Mouse (Mus musculus): Measurements from ENCODE around the gene Gm20219. TPM values are rescaled to one million over a fixed set of nuclear protein-coding genes. Genes with fewer than 3 reads are reported as not detected.

The Gm20219 gene
- under 1 TPM; 0.31 to 0.83 (median 0.40) TPM for total RNA-seq (2022)

DNA sequence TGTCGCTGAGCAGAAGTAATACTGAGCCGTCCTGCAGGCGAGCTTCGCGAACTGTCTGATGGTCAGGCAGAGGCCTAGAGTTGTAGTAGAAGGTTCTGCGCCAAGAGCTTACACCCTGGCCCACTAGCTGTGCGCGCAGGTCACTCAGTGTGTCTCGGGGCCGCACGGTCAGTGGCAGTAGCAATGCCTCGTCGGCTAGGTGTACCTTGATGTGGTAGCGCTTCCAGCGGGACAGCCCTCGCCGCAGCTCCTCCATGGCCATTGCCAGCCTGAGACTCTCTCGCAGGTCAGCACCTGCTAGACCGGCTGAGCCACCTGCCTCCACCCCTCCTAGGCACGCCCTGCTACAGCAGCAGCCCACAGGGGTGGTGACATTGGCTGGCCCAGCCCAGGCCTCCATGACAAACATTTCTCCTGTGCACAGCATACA is at the start of gene Gm20219:
Gm20219 (minus strand) TSS at position 266 of the 430 bp plus-strand sequence.
- no peak for DNase-seq (ENCODE audit: low spot score in 2 of 2)

DNA sequence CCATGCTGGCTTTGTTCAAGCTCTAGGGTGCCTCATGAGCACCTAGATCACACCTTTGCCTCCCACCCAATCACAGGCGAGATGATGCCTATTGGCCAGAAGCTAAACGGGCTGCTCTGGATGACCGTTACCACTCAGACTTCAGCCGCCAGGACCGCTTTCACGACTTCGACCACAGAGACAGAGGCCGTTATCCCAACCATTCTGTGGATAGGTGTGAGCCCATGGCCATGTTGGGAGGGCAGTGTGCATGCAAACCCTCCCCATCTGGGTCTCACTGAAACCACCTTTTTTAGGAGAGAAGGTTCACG is 49.8 kb upstream of the Gm20219 start:
- no peak for DNase-seq (ENCODE audit: low spot score in 2 of 2)

DNA sequence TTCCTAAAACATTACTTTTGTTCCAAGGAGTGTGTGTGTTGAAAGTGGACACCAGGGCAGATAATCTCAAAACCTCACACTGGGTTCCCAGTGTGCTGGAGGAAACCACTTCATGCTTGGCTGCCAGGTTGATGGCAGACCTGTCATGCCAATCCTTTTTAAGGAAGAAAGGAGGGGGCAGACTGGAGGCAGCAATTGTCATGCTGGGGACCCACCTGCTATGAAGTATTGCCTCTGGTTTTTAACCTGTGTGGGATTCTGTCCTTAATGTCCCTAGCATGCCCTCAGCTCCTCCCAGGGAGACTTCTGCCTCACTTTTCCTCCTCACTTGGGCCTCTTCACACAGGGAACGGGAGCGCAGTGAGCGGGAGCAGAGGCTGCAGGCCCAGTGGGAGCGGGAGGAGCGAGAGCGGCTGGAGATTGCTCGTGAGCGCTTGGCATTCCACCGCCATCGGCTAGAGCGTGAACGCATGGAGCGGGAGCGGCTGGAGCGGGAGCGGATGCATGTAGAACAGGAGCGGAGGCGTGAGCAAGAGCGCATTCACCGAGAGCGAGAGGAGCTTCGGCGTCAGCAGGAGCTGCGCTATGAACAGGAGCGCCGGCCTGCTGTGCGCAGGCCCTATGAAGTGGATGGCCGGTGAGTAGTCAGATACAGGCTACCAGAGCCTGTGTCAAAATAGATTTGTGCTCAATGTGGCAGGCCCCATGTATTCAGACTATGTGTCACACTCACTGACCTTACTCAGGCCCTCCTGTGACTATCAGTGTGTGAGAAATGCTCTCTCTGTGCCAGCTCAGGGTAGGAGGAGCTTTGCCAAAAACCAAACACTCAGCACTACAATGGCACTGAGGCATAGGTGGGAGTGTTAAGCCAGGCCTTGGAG is 49.2 kb upstream of the Gm20219 start:
- DNase-seq (ENCODE audit: low spot score in 2 of 2) = no peak

GRCm38 (mm10) chr17:56593527-56594271 is 39.5 kb upstream of the Gm20219 start:
- no peak for DNase-seq (ENCODE audit: low spot score in 2 of 2)

- no peak for DNase-seq (ENCODE audit: low spot score in 2 of 2)
Observed at GRCm38 (mm10) chr17:56592553-56592952, 38.4 kb upstream of the Gm20219 start.

DNA sequence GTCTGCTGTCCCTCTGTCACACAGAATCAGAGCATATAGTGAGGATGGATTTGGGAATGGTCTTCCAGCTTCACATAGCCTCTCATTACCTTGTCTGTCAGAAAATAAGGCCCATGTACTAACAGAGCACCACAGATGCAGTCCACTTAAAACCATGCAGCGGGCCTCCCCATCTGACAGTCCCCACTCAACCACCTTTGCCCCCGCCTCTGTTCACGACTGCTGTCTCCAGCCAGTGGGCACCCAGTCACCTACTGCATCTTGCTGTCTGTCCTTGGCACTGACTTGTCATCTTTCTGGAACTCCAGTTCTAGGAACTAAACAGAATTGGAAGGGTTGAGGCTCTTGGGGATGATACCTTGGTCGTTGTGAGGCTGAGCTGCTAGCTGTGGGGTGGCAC is 34.7 kb upstream of the Gm20219 start:
- DNase-seq (ENCODE audit: low spot score in 2 of 2) = no peak

- no peak for DNase-seq (ENCODE audit: low spot score in 2 of 2)
Observed at GRCm38 (mm10) chr17:56587773-56588172, 33.6 kb upstream of the Gm20219 start.

- peak in 1 of 2 experiments; percentile 44 for DNase-seq (ENCODE audit: low spot score in 2 of 2)
Observed at GRCm38 (mm10) chr17:56585171-56585821, 31.1 kb upstream of the Gm20219 start.

DNA sequence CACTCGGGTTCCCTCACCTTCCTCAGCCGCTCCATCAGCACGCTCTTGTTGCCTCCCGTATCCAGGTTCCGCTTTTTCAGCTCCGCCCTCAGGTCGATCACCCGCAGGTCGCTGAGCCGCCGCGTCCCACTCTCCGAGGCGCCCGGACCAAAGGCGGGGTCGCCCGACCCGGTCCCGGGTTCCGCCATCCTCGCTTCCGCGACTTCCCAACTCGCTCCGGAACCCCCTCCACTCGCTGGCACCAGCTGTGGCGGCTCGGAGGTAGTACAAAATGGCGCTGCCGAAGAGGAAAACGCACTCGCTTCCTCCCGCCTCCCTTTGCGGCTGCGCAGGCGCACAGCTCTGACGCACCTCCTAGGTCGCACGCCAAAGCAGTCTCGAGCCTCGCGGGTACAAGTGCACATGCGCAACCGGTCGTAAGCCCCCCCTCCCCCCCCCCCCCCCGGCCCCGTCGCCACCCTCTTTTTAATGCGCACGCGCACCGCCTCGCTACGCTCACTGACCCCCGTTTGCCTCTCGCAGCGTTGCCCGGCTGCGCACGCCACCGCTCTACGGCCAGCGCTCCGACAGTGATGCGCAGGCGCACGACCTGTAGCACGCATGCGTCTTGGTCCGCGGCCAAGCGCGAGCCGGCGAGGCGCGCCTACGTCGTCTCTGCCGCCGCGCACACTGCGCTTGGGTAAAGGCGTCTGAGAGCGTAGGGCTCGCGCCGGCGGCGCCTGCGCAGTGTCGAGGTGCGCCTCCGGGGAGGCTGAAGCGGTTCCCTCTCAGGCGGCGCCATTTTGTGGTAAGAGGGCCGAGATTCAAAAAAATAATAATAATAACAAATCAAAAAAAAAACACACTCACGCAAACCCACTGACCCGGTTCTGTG is 30.3 kb upstream of the Gm20219 start, which contains the start of the genes Safb2 and Safb:
Safb2 (minus strand) TSS at position 329 of the 874 bp plus-strand sequence.
Safb (plus strand) TSS at position 569 of the 874 bp plus-strand sequence.
- peak; percentile 96 to 99 for DNase-seq (ENCODE audit: low spot score in 2 of 2)

- peak; percentile 43 to 64 for DNase-seq (ENCODE audit: low spot score in 2 of 2)
Observed at GRCm38 (mm10) chr17:56583611-56584256, 29.5 kb upstream of the Gm20219 start.

- DNase-seq (ENCODE audit: low spot score in 2 of 2) = no peak
Observed at GRCm38 (mm10) chr17:56583071-56583470, 28.9 kb upstream of the Gm20219 start.

DNA sequence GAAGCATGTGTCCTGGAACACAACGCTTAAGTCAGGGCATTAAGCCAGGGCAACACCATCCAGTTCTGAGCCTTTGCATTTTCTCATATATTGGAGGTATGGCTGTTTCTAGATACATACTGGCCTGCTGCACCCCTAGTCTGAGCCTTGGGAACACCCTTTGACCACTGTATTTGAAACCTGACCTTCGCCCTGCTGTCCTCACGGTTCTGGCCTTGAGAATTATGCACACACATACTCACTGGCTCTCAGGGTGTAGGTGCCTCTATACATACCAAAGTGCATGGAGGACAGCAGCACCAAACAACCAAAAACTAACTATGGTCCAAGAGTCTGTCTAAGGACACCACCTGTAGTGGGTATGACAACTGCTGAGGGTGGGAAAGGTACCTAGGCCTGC is 18.8 kb upstream of the Gm20219 start:
- no peak for DNase-seq (ENCODE audit: low spot score in 2 of 2)

DNA sequence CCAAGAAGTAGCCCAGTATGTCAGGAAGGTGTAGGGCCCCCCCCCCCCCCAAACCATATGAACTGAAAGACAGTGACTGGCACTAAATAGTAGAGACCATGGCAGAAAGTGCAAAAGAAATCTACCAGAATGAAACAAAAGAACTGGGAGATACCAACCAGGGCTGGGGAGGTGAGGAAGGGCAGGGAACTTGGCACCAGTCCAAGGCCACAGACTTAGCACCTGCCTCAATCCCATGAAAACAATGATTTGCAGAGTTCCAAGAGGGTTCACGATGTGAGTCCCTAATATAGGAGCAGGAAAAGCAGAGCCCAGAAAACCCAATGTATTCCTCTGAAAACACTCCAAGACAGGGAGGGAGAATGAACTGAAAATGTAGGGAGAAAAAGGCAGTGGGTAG is 18.0 kb upstream of the Gm20219 start:
- DNase-seq (ENCODE audit: low spot score in 2 of 2) = no peak

- no peak for DNase-seq (ENCODE audit: low spot score in 2 of 2)
Observed at GRCm38 (mm10) chr17:56570287-56570686, 16.1 kb upstream of the Gm20219 start.

DNA sequence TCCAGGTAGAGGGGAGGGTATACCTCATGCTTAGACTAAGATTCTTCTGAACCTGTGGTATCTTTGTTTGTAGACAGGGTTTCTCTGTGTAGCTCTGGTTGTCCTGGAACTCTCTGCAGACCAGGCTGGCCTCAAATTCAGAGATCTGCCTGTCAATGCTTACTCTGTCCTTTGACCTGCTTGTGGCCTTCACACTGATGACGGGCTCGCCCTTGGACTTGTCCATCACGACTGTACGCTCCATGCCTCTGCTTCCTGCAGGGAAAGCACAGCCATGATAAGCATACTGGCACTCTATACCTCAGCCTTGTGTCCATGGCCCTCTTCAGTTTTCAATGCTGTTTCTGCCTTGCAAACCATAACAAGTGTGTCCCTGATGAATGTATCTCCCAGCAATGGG is 13.2 kb upstream of the Gm20219 start:
- DNase-seq (ENCODE audit: low spot score in 2 of 2) = no peak

DNA sequence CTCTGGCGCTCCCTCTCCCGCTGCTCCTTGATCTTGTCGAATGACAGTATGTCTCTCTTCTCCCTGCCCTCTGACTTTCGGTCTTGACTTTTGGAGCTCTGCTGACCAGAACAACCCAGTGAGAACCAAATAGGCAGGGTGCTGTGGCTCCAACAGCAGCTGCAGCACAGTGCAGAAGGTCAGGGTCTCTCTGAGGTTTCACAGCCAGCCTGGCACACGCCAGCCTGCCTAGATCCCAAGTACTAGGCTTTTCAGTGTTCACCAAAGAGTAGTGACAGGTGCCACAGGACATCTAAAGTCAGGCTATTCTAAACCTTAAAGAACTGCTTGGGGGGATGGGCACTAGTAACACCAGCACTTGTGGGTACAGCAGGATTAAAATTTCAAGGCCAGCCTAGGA is 12.7 kb upstream of the Gm20219 start:
- no peak for DNase-seq (ENCODE audit: low spot score in 2 of 2)

- DNase-seq (ENCODE audit: low spot score in 2 of 2) = no peak
Observed at GRCm38 (mm10) chr17:56566293-56566692, 12.1 kb upstream of the Gm20219 start.

GRCm38 (mm10) chr17:56561866-56562265 is 7.7 kb upstream of the Gm20219 start:
- no peak for DNase-seq (ENCODE audit: low spot score in 2 of 2)

- DNase-seq (ENCODE audit: low spot score in 2 of 2) = no peak
Observed at GRCm38 (mm10) chr17:56560131-56560530, 5.9 kb upstream of the Gm20219 start.

- DNase-seq (ENCODE audit: low spot score in 2 of 2) = no peak
Observed at GRCm38 (mm10) chr17:56559386-56559785, 5.2 kb upstream of the Gm20219 start.
